14 mouse cellular contexts compared by ENCODE assay signal in genomic region chr5:115294173-115294572, GRCm38 (mm10). TPM values are rescaled to one million over a fixed set of nuclear protein-coding genes. Genes with fewer than 3 reads are reported as not detected.
DNase-seq lines count a peak whose midpoint lies in the region; ATAC-seq and TF ChIP-seq lines count a peak whose summit lies in the region.
"Had no signal": no experiment of that assay in that cellular context is flagged by ENCODE, and none has a peak within 500 bp of the region (broad histone marks: within the 10 kb centered on the region; RNA-seq: fewer than 3 reads in every experiment).

No protein-coding gene starts in this region.

- peaks cover 14% of the 10 kb centered on the region for H3K4me1 ChIP-seq in bone marrow macrophage, adult 2 months (ENCODE audit: control insufficient read depth, insufficient read depth, low read length)

- ATAC-seq in CD4-positive, CD25-positive, alpha-beta regulatory T cell, adult 4 months: no peak

- TF ChIP-seq POLR2A in bone marrow macrophage, adult 2 months (IDR thresholded peaks at IDR 0.05; ENCODE audit: borderline replicate concordance, low read depth, low read length): no peak

- H3K4me3 ChIP-seq in layer of hippocampus, adult 2 months: no peak overlapping the region
- H3K4me3 ChIP-seq in bone marrow macrophage, adult 2 months (ENCODE audit: insufficient read depth, low read length): no peak overlapping the region
- H3K4me3 ChIP-seq: midbrain, embryonic 10.5 days had no signal

- peak; percentile 57 for TF ChIP-seq CTCF in layer of hippocampus, adult 2 months (conservative IDR thresholded peaks at IDR 0.05)
- peak; percentile 24; the same call in 1 of the 2 replicates for TF ChIP-seq CTCF in bone marrow macrophage, adult 2 months (IDR thresholded peaks at IDR 0.05; ENCODE audit: low read depth, low read length)

- peak; percentile 38 for DNase-seq in CD4-positive, CD25-positive, alpha-beta regulatory T cell, adult 2 months (ENCODE audit: low read depth, low spot score)
- DNase-seq in layer of hippocampus, adult 2 months (ENCODE audit: low spot score in 2 of 2): no peak
- DNase-seq in layer of hippocampus, adult 18-20 months (ENCODE audit: low spot score in 2 of 2): no peak
- peak; percentile 39 to 51 for DNase-seq in B cell, adult 2 months
- no peak for DNase-seq in spleen, postnatal 36 days (ENCODE audit: low spot score in 2 of 2)
- no peak for DNase-seq in neural tube, embryonic 10.5 days (ENCODE audit: extremely low spot score, low spot score)
- DNase-seq: adrenal gland, postnatal 25 days; cerebellum, adult 18-20 months; embryo, embryonic 11 days; heart, adult 11 months; lung, adult 18-20 months had no signal

- H3K27ac ChIP-seq in layer of hippocampus, adult 2 months: no peak overlapping the region
- H3K27ac ChIP-seq in bone marrow macrophage, adult 2 months (ENCODE audit: insufficient read depth, low read depth, low read length): no peak overlapping the region
- H3K27ac ChIP-seq: midbrain, embryonic 10.5 days had no signal

RNA-seq across cellular contexts. Expression of gene Dynll1, which starts 6.6 kb away (rescaled TPM):
- 100 to 1,000 TPM; 272 to 484 TPM for polyA plus RNA-seq in CD4-positive, CD25-positive, alpha-beta regulatory T cell, adult 4 months (2017; shearing (Covaris generic))
- 100 to 1,000 TPM; 727 to 730 TPM for total RNA-seq in layer of hippocampus, adult 2 months (2021)
- total RNA-seq in layer of hippocampus, adult 18-20 months (2021): 100 to 1,000 TPM; 720 to 803 TPM
- 238 and 243 TPM in 2 replicates for polyA plus RNA-seq in bone marrow macrophage, adult 2 months (2012; ENCODE audit: insufficient read depth, insufficient read length, missing spikeins)

RNA-seq across cellular contexts. Expression of gene Coq5, which starts 14.7 kb away (rescaled TPM):
- 10 to 100 TPM; 32.2 to 43.3 TPM for polyA plus RNA-seq in CD4-positive, CD25-positive, alpha-beta regulatory T cell, adult 4 months (2017; shearing (Covaris generic))
- 10 to 100 TPM; 40.9 to 42.6 TPM for total RNA-seq in layer of hippocampus, adult 2 months (2021)
- 10 to 100 TPM; 42.0 to 44.9 TPM for total RNA-seq in layer of hippocampus, adult 18-20 months (2021)
- 21.4 and 25.6 TPM in 2 replicates for polyA plus RNA-seq in bone marrow macrophage, adult 2 months (2012; ENCODE audit: insufficient read depth, insufficient read length, missing spikeins)

RNA-seq across cellular contexts. Expression of gene Rnf10, which starts 21.5 kb away (rescaled TPM):
- polyA plus RNA-seq in CD4-positive, CD25-positive, alpha-beta regulatory T cell, adult 4 months (2017; shearing (Covaris generic)): 10 to 100 TPM; 30.5 to 36.5 TPM
- 100 to 1,000 TPM; 238 to 248 TPM for total RNA-seq in layer of hippocampus, adult 2 months (2021)
- total RNA-seq in layer of hippocampus, adult 18-20 months (2021): 100 to 1,000 TPM; 240 to 249 TPM
- polyA plus RNA-seq in bone marrow macrophage, adult 2 months (2012; ENCODE audit: insufficient read depth, insufficient read length, missing spikeins): 94.9 and 105 TPM in 2 replicates

RNA-seq across cellular contexts. Expression of gene Srsf9, which starts 32.8 kb away (rescaled TPM):
- 10 to 100 TPM; 13.9 to 26.3 TPM for polyA plus RNA-seq in CD4-positive, CD25-positive, alpha-beta regulatory T cell, adult 4 months (2017; shearing (Covaris generic))
- total RNA-seq in layer of hippocampus, adult 2 months (2021): 100 to 1,000 TPM in 1 of 2 experiments, 10 to 100 TPM in 1; 91.4 to 102 TPM
- total RNA-seq in layer of hippocampus, adult 18-20 months (2021): 10 to 100 TPM; 81.2 to 88.2 TPM
- 114 and 123 TPM in 2 replicates for polyA plus RNA-seq in bone marrow macrophage, adult 2 months (2012; ENCODE audit: insufficient read depth, insufficient read length, missing spikeins)

RNA-seq across cellular contexts. Expression of gene Gatc, which starts 46.8 kb away (rescaled TPM):
- 10 to 100 TPM; 11.8 to 13.6 TPM for polyA plus RNA-seq in CD4-positive, CD25-positive, alpha-beta regulatory T cell, adult 4 months (2017; shearing (Covaris generic))
- total RNA-seq in layer of hippocampus, adult 2 months (2021): 10 to 100 TPM; 19.5 to 20.8 TPM
- total RNA-seq in layer of hippocampus, adult 18-20 months (2021): 10 to 100 TPM; 17.9 to 21.8 TPM
- polyA plus RNA-seq in bone marrow macrophage, adult 2 months (2012; ENCODE audit: insufficient read depth, insufficient read length, missing spikeins): 28.8 and 31.4 TPM in 2 replicates

Comparison
In these comparisons a context has a peak if more than half of its experiments do, and no peak if none do; other contexts are left out.
1. DNase-seq: peak in CD4-positive, CD25-positive, alpha-beta regulatory T cell, adult 2 months (single experiment) and B cell, adult 2 months (2 of 2); none in layer of hippocampus, adult 2 months (0 of 2), layer of hippocampus, adult 18-20 months (0 of 2), spleen, postnatal 36 days (0 of 2) and neural tube, embryonic 10.5 days (single experiment).